Mouse (Mus musculus) spleen, adult 2 months (tissue): ENCODE data around the gene Trem2.

Experiments used
- CTCF ChIP-seq: fragments of 200-500 bp; IDR thresholded peaks from 2 replicates; pipeline ENCODE4 v1.5.1; 2011; ENCODE audit warnings: mild to moderate bottlenecking, inconsistent platforms; ENCODE audit not compliant: insufficient read depth, insufficient read length, insufficient replicate concordance; ENCODE audit errors: extremely low read depth
- POLR2A ChIP-seq: fragments of 200-500 bp; IDR thresholded peaks from 2 replicates; pipeline ENCODE4 v1.6.1; 2011; ENCODE audit warnings: low read depth, low read length, inconsistent platforms

DNA sequence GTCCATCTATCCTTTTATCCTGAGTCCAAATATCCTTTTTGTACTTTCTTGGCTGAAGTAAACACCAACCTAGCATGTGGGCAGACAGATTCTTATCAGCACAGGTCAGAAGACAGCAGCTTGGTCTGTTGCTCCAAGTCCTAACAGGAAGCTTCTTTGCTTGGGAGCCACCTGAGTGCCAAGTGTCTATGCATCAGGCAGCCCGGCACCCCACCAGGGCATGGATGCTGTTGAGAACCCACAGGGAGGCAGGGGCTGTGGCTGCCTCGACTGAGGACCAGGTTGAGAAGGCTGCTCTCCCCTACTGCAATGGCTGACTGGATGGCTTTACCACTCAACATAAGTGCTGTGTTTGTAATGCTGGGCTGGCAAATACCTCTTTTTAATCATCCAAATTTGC lies 42.5 kb downstream of the Trem2 start:
- no peak for TF ChIP-seq POLR2A
- TF ChIP-seq CTCF, result no peak
